Mouse (Mus musculus) C2C12 (cell line): ENCODE measurements around the gene Fosb. TPM values are rescaled to one million over a fixed set of nuclear protein-coding genes. Genes with fewer than 3 reads are reported as not detected.

Experiments used
- H3K27me3 ChIP-seq: one replicate; pipeline ENCODE4 v1.6.1; 2011; ENCODE audit not compliant: control insufficient read depth, insufficient read depth, insufficient read length
- H3K36me3 ChIP-seq: one replicate; pipeline ENCODE4 v1.6.1; 2011; ENCODE audit not compliant: control insufficient read depth, insufficient read depth
- H3K4me3 ChIP-seq: one replicate; pipeline ENCODE4 v1.5.1; 2011; ENCODE audit warnings: mild to moderate bottlenecking, control low read depth; ENCODE audit not compliant: poor library complexity, insufficient read depth, severe bottlenecking
- H3K79me2 ChIP-seq: one replicate; pipeline ENCODE4 v1.6.1; 2011; ENCODE audit not compliant: control insufficient read depth, insufficient read depth
- H3K79me3 ChIP-seq: one replicate; pipeline ENCODE4 v1.6.1; 2011; ENCODE audit warnings: low read depth, control low read depth
- H3ac ChIP-seq: one replicate; pipeline ENCODE3; 2011; ENCODE audit warnings: low read depth; ENCODE audit not compliant: control insufficient read depth, insufficient read length
- CEBPB ChIP-seq: IDR thresholded peaks from one replicate; pipeline ENCODE4 v1.6.1; 2011; ENCODE audit warnings: low read depth, mild to moderate bottlenecking, control low read depth, moderate library complexity
- CTCF ChIP-seq: IDR thresholded peaks from one replicate; pipeline ENCODE4 v1.5.1; 2011; ENCODE audit not compliant: control insufficient read depth, insufficient read depth, insufficient read length
- FOSL1 ChIP-seq: IDR thresholded peaks from one replicate; pipeline ENCODE4 v1.8.0; 2011; ENCODE audit warnings: mild to moderate bottlenecking, low read length; ENCODE audit not compliant: poor library complexity, insufficient read depth, severe bottlenecking
- MAX ChIP-seq: IDR thresholded peaks from one replicate; pipeline ENCODE4 v1.6.1; 2011; ENCODE audit warnings: mild to moderate bottlenecking, control low read depth
- MYOD1 ChIP-seq: IDR thresholded peaks from one replicate; pipeline ENCODE4 v1.6.1; 2011; ENCODE audit warnings: low read depth; ENCODE audit not compliant: control insufficient read depth, insufficient read length
- MYOG ChIP-seq: IDR thresholded peaks from one replicate; pipeline ENCODE4 v1.6.1; 2011; ENCODE audit not compliant: control insufficient read depth, insufficient read length; ENCODE audit errors: extremely low read depth
- USF1 ChIP-seq: IDR thresholded peaks from one replicate; pipeline ENCODE4 v1.6.1; 2011; ENCODE audit warnings: low read depth, mild to moderate bottlenecking, control low read depth, moderate library complexity
- polyA plus RNA-seq: library from polyadenylated mRNA; unstranded; fragments of >200 nt; fragmentation: generic; extraction: Trizol; gene quantifications from one replicate; pipeline ENCODE4 v1.2.1, GENCODE M21; 2012; ENCODE audit warnings: missing spikeins

The Fosb gene
- polyA plus RNA-seq, 1 experiment = 1.4 TPM

DNA sequence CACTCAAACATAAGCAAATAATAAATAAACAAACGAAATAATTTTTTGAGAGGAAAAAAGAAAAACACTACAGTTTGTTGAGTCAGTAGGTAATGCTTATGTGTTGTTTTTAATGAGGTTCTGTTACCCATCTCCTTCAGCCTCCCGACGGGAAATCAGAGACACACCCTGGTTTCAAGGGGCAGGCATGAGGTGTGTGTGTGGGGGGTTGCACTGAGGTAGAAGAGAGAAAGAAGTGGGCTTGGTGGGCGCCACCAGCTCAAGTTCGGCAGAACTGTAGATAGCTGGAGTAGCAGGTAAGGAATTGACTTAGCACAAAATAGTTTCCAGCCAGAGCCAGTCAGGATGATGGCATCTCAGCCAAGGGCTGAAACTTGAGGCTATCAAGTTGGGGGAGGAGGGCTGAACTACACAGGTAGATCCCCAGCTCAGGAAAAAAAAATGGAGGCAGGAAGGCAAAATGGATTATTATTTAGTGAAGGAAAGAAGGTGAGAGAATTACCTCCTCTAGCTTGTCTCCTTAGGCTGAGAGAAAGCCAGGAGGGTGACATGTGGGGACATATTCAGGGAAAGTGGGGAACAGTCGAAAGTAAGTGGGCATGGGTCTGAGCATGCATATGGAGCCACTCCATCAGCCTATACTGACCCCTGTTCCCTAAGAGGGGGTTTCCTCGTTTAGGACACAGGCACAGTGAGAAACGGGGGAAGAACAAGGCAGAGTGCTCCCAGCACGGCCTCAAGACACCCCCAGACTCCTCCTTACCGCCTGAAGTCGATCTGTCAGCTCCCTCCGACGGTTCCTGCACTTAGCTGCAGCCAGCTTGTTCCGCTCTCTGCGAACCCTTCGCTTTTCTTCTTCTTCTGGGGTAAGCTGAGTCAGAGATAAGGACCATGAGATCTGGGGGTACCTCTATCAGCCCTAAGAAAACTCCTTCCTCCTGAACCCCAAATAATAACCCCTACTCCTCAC, 3.8 kb downstream of the Fosb start:
- Histone ChIP-seq H3K79me3 (no peaks in the 10 kb centered on the region), H3K79me2 (no peaks in the 10 kb centered on the region), H3K27me3 (no peaks in the 10 kb centered on the region), H3K36me3 (no peaks in the 10 kb centered on the region), H3K4me3 (no peak overlapping the region), H3ac (no peak overlapping the region)
- TF ChIP-seq USF1 = no peak
- TF ChIP-seq CTCF = no peak
- no peak for TF ChIP-seq FOSL1

DNA sequence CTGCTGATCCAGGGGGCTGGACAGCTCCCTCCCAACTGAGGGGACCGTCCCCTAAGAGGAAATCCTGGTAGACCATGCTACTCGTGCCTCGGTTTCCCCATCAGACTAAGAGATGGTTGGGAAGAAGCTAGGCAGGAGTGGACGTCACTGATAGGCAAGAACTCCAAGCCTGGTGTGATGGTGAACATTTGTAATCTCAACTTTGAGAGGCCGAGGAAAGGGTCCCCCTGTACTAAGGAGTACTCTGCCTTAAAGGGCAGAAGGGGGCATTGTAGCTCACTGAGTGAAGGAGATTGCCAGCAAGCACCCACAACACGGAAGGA, 4.5 kb downstream of the Fosb start:
- no peaks in the 10 kb centered on the region for H3K27me3 ChIP-seq
- H3K36me3 ChIP-seq = no peaks in the 10 kb centered on the region
- TF ChIP-seq MYOD1 (no peak), CEBPB (no peak), MAX (no peak), FOSL1 (no peak), MYOG (no peak), CTCF (no peak)
- no peak overlapping the region for H3K4me3 ChIP-seq
- H3K79me3 ChIP-seq = no peaks in the 10 kb centered on the region
- H3ac ChIP-seq = no peak overlapping the region
- no peaks in the 10 kb centered on the region for H3K79me2 ChIP-seq

DNA sequence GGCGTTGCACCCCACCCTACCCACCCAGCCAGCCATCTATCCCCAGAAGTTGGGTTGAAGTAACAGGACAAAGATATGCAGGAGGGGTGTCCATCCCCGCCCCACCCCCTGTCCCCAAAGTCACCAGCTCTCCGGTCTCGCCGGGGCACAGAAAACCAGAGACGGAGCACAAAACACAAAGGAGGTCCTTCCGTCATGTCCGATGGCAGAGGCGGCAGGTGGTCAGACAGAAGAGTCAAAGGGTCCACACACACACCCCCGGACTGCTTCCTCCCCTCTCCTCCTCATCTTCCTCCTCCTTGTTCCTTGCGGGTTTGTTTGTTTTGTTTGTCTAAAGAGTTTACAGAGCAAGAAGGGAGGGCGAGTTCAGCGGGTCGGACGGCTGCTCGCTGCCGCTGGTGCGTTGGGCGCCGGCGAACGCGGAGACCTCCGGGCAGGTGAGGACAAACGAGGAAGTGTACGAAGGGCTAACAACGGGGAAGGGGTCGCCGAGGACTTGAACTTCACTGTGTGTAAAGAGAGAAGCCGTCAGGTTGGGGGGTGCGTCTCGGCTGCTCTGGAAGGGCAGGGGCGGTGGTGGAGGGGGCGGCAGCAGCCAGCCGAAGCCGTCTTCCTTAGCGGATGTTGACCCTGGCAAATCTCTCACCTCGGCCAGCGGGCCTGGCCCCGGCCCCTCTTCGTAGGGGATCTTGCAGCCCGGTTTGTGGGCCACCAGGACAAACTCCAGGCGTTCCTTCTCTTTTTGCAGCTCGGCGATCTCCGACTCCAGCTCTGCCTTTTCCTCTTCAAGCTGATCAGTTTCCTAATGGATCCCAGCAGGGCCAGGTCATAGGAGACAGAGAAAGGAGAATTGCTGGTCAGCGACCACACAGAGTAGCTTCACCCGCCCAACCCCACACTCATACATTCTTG, 5.1 kb downstream of the Fosb start:
- Histone ChIP-seq H3K4me3 (no peak overlapping the region), H3K79me3 (no peaks in the 10 kb centered on the region), H3K36me3 (no peaks in the 10 kb centered on the region), H3K79me2 (no peaks in the 10 kb centered on the region), H3ac (no peak overlapping the region), H3K27me3 (no peaks in the 10 kb centered on the region)
- TF ChIP-seq MYOG = no peak
- TF ChIP-seq MYOD1 = no peak
- no peak for TF ChIP-seq MAX
- TF ChIP-seq FOSL1 = no peak
- TF ChIP-seq CTCF = no peak
- no peak for TF ChIP-seq USF1
- TF ChIP-seq CEBPB = no peak

DNA sequence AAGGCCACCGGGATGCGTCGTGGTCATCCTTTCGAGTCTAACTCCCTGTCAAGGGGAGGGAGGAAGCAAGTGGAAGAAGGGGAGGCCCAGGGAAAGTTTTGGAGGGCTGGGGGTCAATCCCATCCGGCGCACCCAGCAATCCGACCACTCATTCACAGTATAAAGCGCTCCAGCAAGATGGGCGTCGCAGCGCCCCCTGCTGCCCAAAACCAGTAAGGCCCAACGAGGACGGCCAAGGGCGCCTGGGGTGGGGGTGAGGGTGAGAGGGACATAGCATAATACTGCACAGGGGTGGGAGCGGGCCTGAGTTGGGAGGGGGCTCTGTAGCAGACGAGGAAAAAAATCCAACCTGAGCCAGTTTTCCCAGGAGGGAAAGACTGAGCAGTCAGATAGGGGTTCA, 6.1 kb downstream of the Fosb start:
- no peaks in the 10 kb centered on the region for H3K79me3 ChIP-seq
- no peak for TF ChIP-seq CEBPB
- no peak for TF ChIP-seq MYOD1
- TF ChIP-seq CTCF = peak; percentile 84
- H3K79me2 ChIP-seq = no peaks in the 10 kb centered on the region
- H3K36me3 ChIP-seq = no peaks in the 10 kb centered on the region
- H3ac ChIP-seq = no peak overlapping the region
- no peak overlapping the region for H3K4me3 ChIP-seq
- H3K27me3 ChIP-seq = no peaks in the 10 kb centered on the region

DNA sequence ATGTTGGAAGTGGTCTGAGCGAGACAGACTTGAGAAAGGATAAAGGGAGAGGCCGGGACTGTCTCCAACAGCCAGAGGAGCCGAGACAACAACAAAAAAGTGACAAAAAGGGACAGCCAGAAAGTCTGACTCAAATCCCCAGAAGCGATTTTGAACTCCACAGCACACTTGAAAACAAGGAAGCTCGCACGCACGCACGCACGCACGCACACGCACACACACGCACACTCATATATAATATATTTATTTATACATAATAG, 6.9 kb downstream of the Fosb start:
- Histone ChIP-seq H3K4me3 (no peak overlapping the region), H3K36me3 (no peaks in the 10 kb centered on the region), H3K79me2 (no peaks in the 10 kb centered on the region), H3K79me3 (no peaks in the 10 kb centered on the region), H3K27me3 (no peaks in the 10 kb centered on the region), H3ac (no peak overlapping the region)
- TF ChIP-seq MYOD1 (no peak), CEBPB (no peak), MYOG (no peak), MAX (no peak), USF1 (no peak), CTCF (no peak), FOSL1 (no peak)
